Mouse (Mus musculus) brain, embryonic 14.5 days (tissue): ENCODE data around the gene D630045J12Rik.

Source experiments
- CTCF ChIP-seq: fragments of 200-500 bp; IDR thresholded peaks from 2 replicates; pipeline ENCODE4 v1.5.1; 2012; ENCODE audit warnings: inconsistent platforms, mild to moderate bottlenecking, moderate library complexity, borderline replicate concordance; ENCODE audit not compliant: insufficient read depth, insufficient read length; ENCODE audit errors: extremely low read depth
- POLR2A ChIP-seq: fragments of 200-500 bp; IDR thresholded peaks from 2 replicates; pipeline ENCODE4 v1.6.1; 2012; ENCODE audit warnings: mild to moderate bottlenecking, inconsistent platforms, borderline replicate concordance; ENCODE audit not compliant: poor library complexity, insufficient read depth, insufficient read length, severe bottlenecking; ENCODE audit errors: extremely low read depth

DNA sequence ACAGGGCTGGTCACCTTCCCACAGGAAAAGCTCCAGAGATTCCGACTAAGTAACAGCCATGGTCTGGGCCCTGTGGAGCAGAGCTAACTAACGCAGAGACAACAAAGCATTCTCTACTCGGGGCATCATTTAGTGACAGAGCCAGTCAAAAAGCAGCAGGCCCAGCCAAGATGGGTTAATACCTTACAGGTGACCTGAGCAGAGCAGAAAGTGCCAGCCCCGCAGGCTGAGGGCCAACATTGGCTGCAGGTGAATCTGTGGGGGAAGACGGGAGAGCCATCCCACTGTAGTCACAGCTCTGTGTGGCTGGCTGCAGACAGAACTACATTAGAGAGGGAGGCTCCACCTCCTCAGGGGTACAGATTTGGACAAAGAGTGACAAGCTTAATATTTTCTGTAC, 106.5 kb downstream of the D630045J12Rik start:
- TF ChIP-seq POLR2A (no peak), CTCF (no peak)
